15 mouse cellular contexts compared by ENCODE assay signal in genomic region chr8:119385854-119386253, GRCm38 (mm10). TPM values are rescaled to one million over a fixed set of nuclear protein-coding genes. Genes with fewer than 3 reads are reported as not detected.
"Had no signal": no experiment of that assay in that cellular context is flagged by ENCODE, and none has a peak within 500 bp of the region (broad histone marks: within the 10 kb centered on the region; RNA-seq: fewer than 3 reads in every experiment).

No protein-coding gene starts in this region.

- ATAC-seq: liver, embryonic 12.5 days had no signal

- H3K36me3 ChIP-seq: liver, embryonic 12.5 days; midbrain, embryonic 12.5 days; neural tube, embryonic 12.5 days had no signal

- H3K9me3 ChIP-seq: liver, embryonic 12.5 days; megakaryocyte, embryonic 14.5 days; midbrain, embryonic 12.5 days; neural tube, embryonic 12.5 days had no signal

- H3K4me3 ChIP-seq: liver, embryonic 12.5 days; megakaryocyte, embryonic 14.5 days; midbrain, embryonic 12.5 days; neural tube, embryonic 12.5 days had no signal

- H3K9ac ChIP-seq: liver, embryonic 12.5 days; liver, embryonic 14.5 days; lung, embryonic 14.5 days; midbrain, embryonic 12.5 days; neural tube, embryonic 12.5 days had no signal

- DNase-seq: lung, adult 18-20 months; lung, embryonic 14.5 days; lung, postnatal 10 days; lung, postnatal 4 days; midbrain, embryonic 14.5 days; right cerebral cortex, postnatal 14 days; thymus, adult 18-20 months; thymus, postnatal 25 days; thymus, postnatal 4 days had no signal

- H3K4me2 ChIP-seq: liver, embryonic 12.5 days; lung, embryonic 14.5 days; midbrain, embryonic 12.5 days; neural tube, embryonic 12.5 days had no signal

- H3K27ac ChIP-seq: liver, embryonic 12.5 days; liver, embryonic 14.5 days; midbrain, embryonic 12.5 days; neural tube, embryonic 12.5 days had no signal

- H3K4me1 ChIP-seq: liver, embryonic 12.5 days; midbrain, embryonic 12.5 days; neural tube, embryonic 12.5 days had no signal

- H3K27me3 ChIP-seq: liver, embryonic 12.5 days; neural tube, embryonic 12.5 days had no signal

RNA-seq across cellular contexts. Expression of gene Osgin1, which starts 48.1 kb away (rescaled TPM):
- total RNA-seq: midbrain, postnatal 0 days had no signal
- polyA plus RNA-seq: midbrain, embryonic 14.5 days had no signal
